Mouse (Mus musculus): Measurements from ENCODE around the gene Ablim1. TPM values are rescaled to one million over a fixed set of nuclear protein-coding genes. Genes with fewer than 3 reads are reported as not detected.

The Ablim1 gene
- polyA plus RNA-seq, 1 experiment, result 216 TPM

GRCm38 (mm10) chr19:57082454-57083182, 232.1 kb downstream of the Ablim1 start:
- TF ChIP-seq POLR2A (IDR thresholded peaks at IDR 0.05; ENCODE audit: control insufficient read depth, extremely low read depth, insufficient read depth, low read length, poor library complexity), result no peak
- TF ChIP-seq CTCF (IDR thresholded peaks at IDR 0.05; ENCODE audit: borderline replicate concordance, control insufficient read depth, extremely low read depth, insufficient read depth, low read length, poor library complexity), result no peak
- Histone ChIP-seq H3K27ac (ENCODE audit: control insufficient read depth, insufficient read depth, low read length) (peak overlapping the region; percentile 26; the same call in 1 of the 2 replicates), H3K4me3 (ENCODE audit: control insufficient read depth, insufficient read depth, low read length) (no peak overlapping the region), H3K36me3 (ENCODE audit: control insufficient read depth, insufficient read depth, low read length) (peaks cover 49% of the 10 kb centered on the region), H3K27me3 (ENCODE audit: control insufficient read depth, insufficient read depth, low read length) (no peaks in the 10 kb centered on the region), H3K4me1 (replicated peaks; ENCODE audit: control insufficient read depth, insufficient read depth, low read length) (peaks cover 17% of the 10 kb centered on the region)
- WGBS, result 57% methylated on average over 17 of the region's 17 CpGs
- DNase-seq, result peak; percentile 45

DNA sequence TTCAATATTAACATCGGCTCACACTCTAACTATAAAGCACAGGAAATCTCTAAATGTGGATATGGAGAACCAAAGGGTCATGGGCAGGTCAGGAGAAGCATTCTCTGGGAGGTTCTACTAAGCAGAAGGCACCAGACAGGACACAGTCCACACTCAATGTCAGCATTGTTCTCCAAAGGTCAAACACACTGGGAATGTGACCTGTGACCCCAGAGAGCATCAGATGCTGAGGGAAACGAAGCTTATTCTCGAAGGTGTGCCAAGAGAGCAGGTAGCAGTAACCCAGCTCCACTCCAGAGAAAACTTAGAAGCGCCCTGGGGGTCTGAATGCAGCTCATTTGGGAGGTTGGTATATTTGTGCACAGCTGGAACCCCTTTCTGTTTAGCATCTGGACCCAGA, 233.2 kb downstream of the Ablim1 start:
- DNase-seq, result no peak
- WGBS, result 86% methylated on average over 4 of the region's 4 CpGs
- TF ChIP-seq POLR2A (IDR thresholded peaks at IDR 0.05; ENCODE audit: control insufficient read depth, extremely low read depth, insufficient read depth, low read length, poor library complexity) (no peak), CTCF (IDR thresholded peaks at IDR 0.05; ENCODE audit: borderline replicate concordance, control insufficient read depth, extremely low read depth, insufficient read depth, low read length, poor library complexity) (no peak)
- H3K4me3 ChIP-seq (ENCODE audit: control insufficient read depth, insufficient read depth, low read length), result no peak overlapping the region
- H3K36me3 ChIP-seq (ENCODE audit: control insufficient read depth, insufficient read depth, low read length), result peaks cover 58% of the 10 kb centered on the region
- no peaks in the 10 kb centered on the region for H3K27me3 ChIP-seq (ENCODE audit: control insufficient read depth, insufficient read depth, low read length)
- peaks cover 18% of the 10 kb centered on the region for H3K4me1 ChIP-seq (replicated peaks; ENCODE audit: control insufficient read depth, insufficient read depth, low read length)
- H3K27ac ChIP-seq (ENCODE audit: control insufficient read depth, insufficient read depth, low read length), result no peak overlapping the region

GRCm38 (mm10) chr19:57079606-57079981, 235.1 kb downstream of the Ablim1 start:
- no peak for DNase-seq
- Histone ChIP-seq H3K4me3 (ENCODE audit: control insufficient read depth, insufficient read depth, low read length) (no peak overlapping the region), H3K27me3 (ENCODE audit: control insufficient read depth, insufficient read depth, low read length) (no peaks in the 10 kb centered on the region), H3K4me1 (replicated peaks; ENCODE audit: control insufficient read depth, insufficient read depth, low read length) (peaks cover 25% of the 10 kb centered on the region), H3K27ac (ENCODE audit: control insufficient read depth, insufficient read depth, low read length) (peak overlapping the region; percentile 56; the same call in 1 of the 2 replicates), H3K36me3 (ENCODE audit: control insufficient read depth, insufficient read depth, low read length) (peaks cover 63% of the 10 kb centered on the region)
- WGBS, result 88% methylated on average over 3 of the region's 3 CpGs
- TF ChIP-seq CTCF (IDR thresholded peaks at IDR 0.05; ENCODE audit: borderline replicate concordance, control insufficient read depth, extremely low read depth, insufficient read depth, low read length, poor library complexity) (no peak), POLR2A (IDR thresholded peaks at IDR 0.05; ENCODE audit: control insufficient read depth, extremely low read depth, insufficient read depth, low read length, poor library complexity) (no peak)

DNA sequence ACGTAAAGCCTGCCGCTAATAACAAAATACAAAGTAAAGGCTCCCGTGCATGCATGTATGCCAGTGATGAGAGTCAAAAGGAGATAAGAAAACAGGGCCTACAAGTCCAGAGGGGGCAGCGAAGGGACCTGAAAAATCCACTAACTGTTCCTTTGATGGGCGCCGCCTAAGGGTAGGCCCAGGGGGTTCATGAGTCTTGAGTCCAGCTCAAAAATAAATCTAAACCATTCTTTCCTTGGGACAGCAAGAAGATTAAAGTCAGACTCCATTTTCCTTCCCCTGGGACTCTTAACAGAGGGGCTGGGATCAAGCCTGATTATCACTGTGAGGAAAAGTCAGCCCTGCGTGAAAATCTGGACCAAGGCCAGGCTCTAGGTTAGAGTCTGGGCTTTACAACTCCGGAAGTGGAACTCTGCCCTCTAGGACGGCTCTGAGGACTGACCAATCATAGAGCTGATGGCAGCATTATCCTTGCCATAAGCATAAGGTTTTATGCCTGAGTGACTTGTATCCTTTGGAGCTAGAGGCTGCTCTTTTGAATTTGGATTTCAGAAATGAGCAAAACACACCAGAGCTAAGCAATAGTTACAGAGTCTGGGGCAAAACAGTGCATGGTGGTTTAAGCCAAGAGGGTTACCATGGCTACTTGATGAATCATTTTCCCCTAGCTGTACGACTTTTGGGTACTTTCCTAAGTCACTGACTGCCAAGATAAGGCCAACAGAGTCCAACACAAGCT, 235.7 kb downstream of the Ablim1 start:
- H3K36me3 ChIP-seq (ENCODE audit: control insufficient read depth, insufficient read depth, low read length), result peaks cover 63% of the 10 kb centered on the region
- DNase-seq, result no peak
- no peak for TF ChIP-seq CTCF (IDR thresholded peaks at IDR 0.05; ENCODE audit: borderline replicate concordance, control insufficient read depth, extremely low read depth, insufficient read depth, low read length, poor library complexity)
- H3K4me1 ChIP-seq (replicated peaks; ENCODE audit: control insufficient read depth, insufficient read depth, low read length), result peaks cover 23% of the 10 kb centered on the region
- WGBS, result 87% methylated on average over 10 of the region's 10 CpGs
- no peaks in the 10 kb centered on the region for H3K27me3 ChIP-seq (ENCODE audit: control insufficient read depth, insufficient read depth, low read length)
- no peak overlapping the region for H3K4me3 ChIP-seq (ENCODE audit: control insufficient read depth, insufficient read depth, low read length)
- H3K27ac ChIP-seq (ENCODE audit: control insufficient read depth, insufficient read depth, low read length), result no peak overlapping the region

- DNase-seq, result no peak
- H3K27me3 ChIP-seq (ENCODE audit: control insufficient read depth, insufficient read depth, low read length), result no peaks in the 10 kb centered on the region
- H3K27ac ChIP-seq (ENCODE audit: control insufficient read depth, insufficient read depth, low read length), result peak overlapping the region; percentile 7; the same call in 1 of the 2 replicates
- H3K4me3 ChIP-seq (ENCODE audit: control insufficient read depth, insufficient read depth, low read length), result no peak overlapping the region
- peaks cover 21% of the 10 kb centered on the region for H3K4me1 ChIP-seq (replicated peaks; ENCODE audit: control insufficient read depth, insufficient read depth, low read length)
- TF ChIP-seq POLR2A (IDR thresholded peaks at IDR 0.05; ENCODE audit: control insufficient read depth, extremely low read depth, insufficient read depth, low read length, poor library complexity), result no peak
- H3K36me3 ChIP-seq (ENCODE audit: control insufficient read depth, insufficient read depth, low read length), result peaks cover 56% of the 10 kb centered on the region
- WGBS, result 94% methylated on average over 13 of the region's 13 CpGs
Measured at GRCm38 (mm10) chr19:57077826-57078699, 236.7 kb downstream of the Ablim1 start.

DNA sequence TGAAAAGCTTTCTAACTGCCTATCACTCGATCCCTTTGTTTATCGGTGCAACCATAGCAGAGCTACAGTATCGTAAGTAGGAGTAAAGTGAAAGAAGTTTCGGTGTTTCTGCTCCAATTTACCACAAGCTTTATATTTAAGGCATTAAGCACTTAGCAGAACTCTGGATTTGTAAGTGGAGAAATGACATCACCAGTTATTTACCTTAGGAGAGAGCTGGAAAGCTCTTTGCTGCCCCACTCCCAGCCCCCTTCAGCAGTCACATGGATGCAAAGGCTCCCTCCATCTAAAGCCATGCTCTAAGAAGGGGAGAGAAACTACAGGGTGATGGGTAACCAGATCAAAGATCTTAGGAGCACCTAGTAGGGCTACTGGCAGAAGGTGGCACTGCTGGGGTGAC, 241.3 kb downstream of the Ablim1 start:
- Histone ChIP-seq H3K36me3 (ENCODE audit: control insufficient read depth, insufficient read depth, low read length) (peaks cover 47% of the 10 kb centered on the region), H3K27ac (ENCODE audit: control insufficient read depth, insufficient read depth, low read length) (peak overlapping the region; percentile 93), H3K4me3 (ENCODE audit: control insufficient read depth, insufficient read depth, low read length) (no peak overlapping the region), H3K27me3 (ENCODE audit: control insufficient read depth, insufficient read depth, low read length) (no peaks in the 10 kb centered on the region), H3K4me1 (replicated peaks; ENCODE audit: control insufficient read depth, insufficient read depth, low read length) (peaks cover 23% of the 10 kb centered on the region)
- TF ChIP-seq POLR2A (IDR thresholded peaks at IDR 0.05; ENCODE audit: control insufficient read depth, extremely low read depth, insufficient read depth, low read length, poor library complexity) (no peak), CTCF (IDR thresholded peaks at IDR 0.05; ENCODE audit: borderline replicate concordance, control insufficient read depth, extremely low read depth, insufficient read depth, low read length, poor library complexity) (no peak)
- 58% methylated on average over 4 of the region's 4 CpGs for WGBS
- no peak for DNase-seq

Data from thymus, adult 2 months (tissue).